Mouse (Mus musculus) gastrocnemius, postnatal 4 days (tissue): ENCODE measurements around the gene Wnt7b. TPM values are rescaled to one million over a fixed set of nuclear protein-coding genes. Genes with fewer than 3 reads are reported as not detected.

Experiments
- DNase-seq, 2 experiments: peaks; one replicate each; pipeline ENCODE4 v3.0.0; 2021 to 2022; ENCODE audit warnings: low spot score in 2 of 2, mixed read lengths in 2 of 2
- total RNA-seq, 2 experiments: library from RNA; stranded (reverse); gene quantifications; 2 replicates each; pipeline ENCODE4 v1.2.3; 2021

Gene Wnt7b
- total RNA-seq, 2 experiments from 2014 or later, result 0.10 TPM; not detected in 1

- peak; percentile 46 to 66 for DNase-seq
These were observed 58.9 kb downstream of the Wnt7b start for GRCm38 (mm10) chr15:85523173-85523991.

GRCm38 (mm10) chr15:85519438-85519837 is 62.8 kb downstream of the Wnt7b start:
- no peak for DNase-seq

GRCm38 (mm10) chr15:85507370-85508014 is 74.8 kb downstream of the Wnt7b start:
- DNase-seq, result no peak

- DNase-seq, result no peak
These were observed 75.6 kb downstream of the Wnt7b start for GRCm38 (mm10) chr15:85506680-85507079.

- peak; percentile 49 to 76 for DNase-seq
These were observed 77.0 kb downstream of the Wnt7b start for GRCm38 (mm10) chr15:85505118-85505925.

- no peak for DNase-seq
These were observed 79.1 kb downstream of the Wnt7b start, which contains the start of gene 7530416G11Rik for GRCm38 (mm10) chr15:85503127-85503526. TSS of gene 7530416G11Rik (minus strand) at chr15:85503227.

GRCm38 (mm10) chr15:85500267-85500666 is 82.0 kb downstream of the Wnt7b start:
- no peak for DNase-seq

GRCm38 (mm10) chr15:85497981-85498475 is 84.2 kb downstream of the Wnt7b start:
- DNase-seq, result no peak

- no peak for DNase-seq
These were observed 84.7 kb downstream of the Wnt7b start for GRCm38 (mm10) chr15:85497548-85497947.

GRCm38 (mm10) chr15:85494163-85494621 is 88.1 kb downstream of the Wnt7b start:
- no peak for DNase-seq

GRCm38 (mm10) chr15:85489751-85490150 is 92.5 kb downstream of the Wnt7b start:
- DNase-seq, result no peak

GRCm38 (mm10) chr15:85488900-85489299 is 93.4 kb downstream of the Wnt7b start:
- no peak for DNase-seq

Other genes starting within 250 kb of the Wnt7b start
- gene Atxn10, start 246.2 kb downstream of the Wnt7b start, total RNA-seq, result 100 to 1,000 TPM; 102 to 109 TPM
- not detected for gene 7530416G11Rik, start 79.2 kb downstream of the Wnt7b start, total RNA-seq
- 1 to 10 TPM; 6.9 to 9.3 TPM for gene Ppara, start 152.5 kb upstream of the Wnt7b start, total RNA-seq
- gene Cdpf1, start 229.2 kb upstream of the Wnt7b start, total RNA-seq, result 10 to 100 TPM; 27.1 to 31.0 TPM
- under 1 TPM; 0.34 to 0.39 TPM for gene Pkdrej, start 239.3 kb upstream of the Wnt7b start, total RNA-seq
- gene Ttc38, start 249.8 kb upstream of the Wnt7b start, total RNA-seq, result 1 to 10 TPM; 4.2 to 6.2 TPM